In genomic region chr7:49380940-49381339, GRCm38 (mm10) we compare ENCODE assay signal across 19 mouse cellular contexts.
"Had no signal": no experiment of that assay in that cellular context is flagged by ENCODE, and none has a peak within 500 bp of the region (broad histone marks: within the 10 kb centered on the region; RNA-seq: fewer than 3 reads in every experiment).

No protein-coding gene starts in this region.

- DNase-seq: liver, embryonic 13.5 days; liver, postnatal 0 days; lung, adult 2 months; lung, postnatal 14 days; lung, postnatal 36 days; retina, postnatal 1 day; right cerebral cortex, adult 18-20 months; right cerebral cortex, postnatal 25 days; right cerebral cortex, postnatal 4 days; spleen, adult 18-20 months had no signal

- H3K4me1 ChIP-seq: liver, embryonic 13.5 days; liver, embryonic 15.5 days; megakaryocyte, embryonic 14.5 days had no signal

- H3K36me3 ChIP-seq: liver, embryonic 13.5 days; liver, embryonic 15.5 days; lung, embryonic 15.5 days; midbrain, embryonic 13.5 days; midbrain, embryonic 15.5 days; neural tube, embryonic 13.5 days; neural tube, embryonic 15.5 days had no signal

- H3K4me3 ChIP-seq: liver, embryonic 13.5 days; liver, embryonic 15.5 days; lung, embryonic 15.5 days; megakaryocyte, embryonic 14.5 days; midbrain, embryonic 13.5 days; midbrain, embryonic 15.5 days; neural tube, embryonic 13.5 days; neural tube, embryonic 15.5 days had no signal

- H3K27me3 ChIP-seq: liver, embryonic 13.5 days; liver, embryonic 15.5 days; lung, embryonic 15.5 days; megakaryocyte, embryonic 14.5 days; midbrain, embryonic 13.5 days; midbrain, embryonic 15.5 days; neural tube, embryonic 13.5 days; neural tube, embryonic 15.5 days had no signal

- H3K27ac ChIP-seq: liver, embryonic 13.5 days; liver, embryonic 15.5 days; lung, embryonic 15.5 days; macrophage; midbrain, embryonic 13.5 days; midbrain, embryonic 15.5 days; neural tube, embryonic 13.5 days; neural tube, embryonic 15.5 days had no signal

- ATAC-seq: liver, postnatal 0 days; lung, postnatal 0 days; midbrain, embryonic 13.5 days; midbrain, embryonic 15.5 days had no signal
